Mouse (Mus musculus) bone marrow, adult 2 months (tissue): ENCODE data around the gene Hif3a. TPM values are rescaled to one million over a fixed set of nuclear protein-coding genes. Genes with fewer than 3 reads are reported as not detected.
"Not testable (repeated sequence)": the region's sequence is repeated elsewhere in the genome, so short reads cannot be mapped to it uniquely, and the experiment has no call there.

ENCODE experiments used
- H3K27ac ChIP-seq: fragments of 200-500 bp; 2 replicates; pipeline ENCODE4 v1.5.1; 2012; ENCODE audit warnings: low read depth, mild to moderate bottlenecking, control low read depth, inconsistent platforms, low read length; ENCODE audit not compliant: control insufficient read depth, poor library complexity, insufficient read depth
- H3K4me1 ChIP-seq: fragments of 200-500 bp; 2 replicates; pipeline ENCODE4 v1.6.1; 2011; ENCODE audit warnings: low read length; ENCODE audit not compliant: control insufficient read depth, insufficient read depth
- H3K4me3 ChIP-seq: fragments of 200-500 bp; replicated peaks from 2 replicates; pipeline ENCODE3; 2011; ENCODE audit warnings: mild to moderate bottlenecking, low read depth, low read length, control low read depth; ENCODE audit not compliant: control insufficient read depth
- CTCF ChIP-seq: fragments of 200-500 bp; IDR thresholded peaks from 2 replicates; pipeline ENCODE4 v1.5.1; 2011; ENCODE audit warnings: low read length, control low read depth; ENCODE audit not compliant: control insufficient read depth, insufficient read depth
- POLR2A ChIP-seq: fragments of 200-500 bp; IDR thresholded peaks from 2 replicates; pipeline ENCODE4 v1.6.1; 2011; ENCODE audit warnings: low read depth, mild to moderate bottlenecking, control low read depth, low read length, borderline replicate concordance; ENCODE audit not compliant: control insufficient read depth
- WGBS: fragments of 180-500 bp; shearing (Covaris S2); methylation state at CpG from one replicate; pipeline ENCODE4 v1.1.7; 2018; 5-methylcytosine and 5-hydroxymethylcytosine counted together
- polyA plus RNA-seq: library from polyadenylated mRNA; stranded (reverse); fragments of >200 nt; gene quantifications from 2 replicates; pipeline ENCODE4 v1.2.4, GENCODE M21; 2011; ENCODE audit warnings: low replicate concordance; ENCODE audit not compliant: missing spikeins, insufficient read depth, insufficient read length

The Hif3a gene
- polyA plus RNA-seq, 1 experiment, result 1.8 TPM

DNA sequence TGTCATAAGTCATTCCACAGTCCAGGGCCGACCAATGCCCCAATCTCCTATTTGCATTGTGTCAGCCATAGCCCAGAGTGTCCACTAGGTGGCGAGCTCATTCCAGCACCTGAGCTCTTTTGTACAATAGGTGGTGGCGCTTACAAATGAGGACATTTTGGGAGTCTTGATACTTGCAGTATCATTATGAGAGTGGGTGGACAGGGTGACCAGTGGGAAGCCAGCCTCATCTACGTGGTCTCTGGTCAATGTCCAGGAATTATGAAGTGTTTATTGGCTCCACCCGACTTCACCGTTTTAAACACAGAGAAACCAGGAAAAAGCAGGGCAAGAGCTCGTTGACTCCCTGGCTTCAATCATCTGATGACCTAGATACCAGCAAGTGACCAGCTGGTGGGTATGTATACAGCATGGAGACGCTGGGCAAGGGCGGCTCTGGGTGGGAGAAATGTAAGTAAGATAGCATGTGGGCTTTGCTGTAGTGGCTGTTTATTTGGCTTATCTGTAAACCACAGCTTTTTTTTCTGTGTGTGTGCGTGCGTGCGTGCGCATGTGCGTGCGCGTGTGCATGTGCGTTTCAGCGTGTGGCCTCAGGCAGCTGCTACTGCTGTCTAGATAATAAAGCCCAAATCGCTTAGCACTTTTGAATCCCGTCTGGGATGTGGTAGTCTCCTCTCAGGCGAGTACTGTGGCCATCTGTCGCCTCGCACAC is 11.8 kb upstream of the Hif3a start, which contains the start of gene Psg16:
Gene Psg16 (plus strand): TSS at position 137 of the 712 bp plus-strand sequence.
- WGBS, result 37% methylated on average over 23 of the region's 23 CpGs

DNA sequence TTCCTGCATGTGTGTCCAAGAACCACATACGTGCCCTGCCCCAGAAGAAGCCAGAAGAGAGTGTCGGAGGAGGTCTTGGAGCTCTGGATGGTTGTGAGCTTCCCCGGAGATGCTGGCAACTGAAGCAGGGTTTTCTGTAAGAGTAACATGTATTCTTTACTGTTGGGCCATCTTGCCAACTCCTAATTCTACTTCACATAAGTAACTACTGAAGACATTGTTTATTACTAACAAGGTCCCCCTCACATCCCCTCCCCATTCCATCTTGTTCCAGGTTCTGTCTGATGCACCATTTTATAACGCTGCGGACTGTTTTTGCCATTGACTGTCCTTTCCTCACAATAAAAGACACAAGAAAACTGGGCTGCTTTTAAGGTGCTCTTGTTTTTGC is 11.3 kb upstream of the Hif3a start:
- Histone ChIP-seq H3K27ac (no peak overlapping the region), H3K4me3 (no peak overlapping the region), H3K4me1 (no peaks in the 10 kb centered on the region)
- 61% methylated on average over 5 of the region's 5 CpGs for WGBS
- TF ChIP-seq CTCF, result no peak
- no peak for TF ChIP-seq POLR2A

More for the DNA sequence above, 11.8 kb upstream of the Hif3a start, which contains the start of gene Psg16:
- no peak within 1 kb of the TSS for H3K4me3 ChIP-seq
- H3K27ac ChIP-seq, result no peak within 1 kb of the TSS
- no peaks in the 10 kb centered on the region for H3K4me1 ChIP-seq
- TF ChIP-seq POLR2A (no peak), CTCF (peak; percentile 89)

DNA sequence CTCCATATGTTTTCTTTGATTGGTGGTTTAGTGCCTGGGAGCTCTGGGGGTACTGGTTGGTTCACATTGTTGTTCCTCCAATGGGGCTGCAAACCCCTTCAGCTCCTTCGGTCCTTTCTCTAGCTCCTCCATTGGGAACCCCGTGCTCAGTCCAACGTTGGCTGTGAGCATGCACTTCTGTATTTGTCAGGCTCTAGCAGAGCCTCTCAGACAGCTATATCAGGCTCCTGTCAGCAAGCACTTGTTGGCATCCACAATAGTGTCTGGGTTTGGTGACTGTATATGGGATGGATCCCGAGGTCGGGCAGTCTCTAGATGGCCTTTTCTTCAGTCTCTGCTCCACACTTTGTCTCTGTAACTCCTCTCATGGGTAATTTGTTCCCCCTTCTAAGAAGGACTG is 5.4 kb upstream of the Hif3a start:
- not testable (repeated sequence) for H3K27ac ChIP-seq, H3K4me3 ChIP-seq, H3K4me1 ChIP-seq
- 57% methylated on average over 5 of the region's 5 CpGs for WGBS

DNA sequence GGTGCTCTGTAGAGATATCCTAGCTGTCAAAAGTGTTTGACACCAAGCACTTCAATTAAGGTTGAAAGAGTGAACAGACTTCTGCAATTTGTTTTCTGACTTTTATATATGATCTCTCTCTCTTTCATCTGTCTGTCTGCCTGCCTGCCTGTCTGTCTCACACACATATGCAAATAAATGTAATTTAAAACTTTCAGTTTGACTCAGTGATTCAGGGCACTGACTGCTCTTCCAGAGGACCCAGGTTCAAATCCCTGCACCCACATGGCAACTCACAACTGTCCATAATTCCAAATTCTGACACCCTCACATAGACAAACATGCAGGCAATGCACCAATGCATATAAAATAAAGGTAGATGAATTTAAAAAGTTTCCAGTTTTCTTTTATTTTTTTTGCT is 4.8 kb upstream of the Hif3a start:
- TF ChIP-seq POLR2A, result no peak
- no peak for TF ChIP-seq CTCF
- H3K4me3 ChIP-seq, result no peak overlapping the region

DNA sequence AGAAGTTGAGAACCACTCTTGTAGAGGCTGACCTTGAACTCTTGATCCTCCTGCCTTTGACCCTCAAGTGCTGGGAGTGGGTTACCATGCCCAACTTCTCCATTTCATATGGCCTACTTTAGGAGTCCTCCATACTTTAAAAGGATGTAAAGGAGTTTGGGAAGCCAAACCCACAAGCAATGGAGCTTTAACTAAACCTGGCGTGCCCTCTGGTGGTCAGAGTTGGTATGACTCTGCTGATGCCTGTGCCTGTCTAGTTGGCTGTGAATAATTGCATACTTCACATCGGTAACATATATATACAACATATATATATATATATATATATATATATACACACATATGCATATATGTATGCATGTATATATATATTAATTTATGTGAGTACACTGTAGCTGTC is 4.2 kb upstream of the Hif3a start:
- H3K4me1 ChIP-seq, result peaks cover 2% of the 10 kb centered on the region; the same call in 1 of the 2 replicates
- H3K27ac ChIP-seq, result no peak overlapping the region
- no peak overlapping the region for H3K4me3 ChIP-seq
- TF ChIP-seq POLR2A (no peak), CTCF (peak; percentile 81)
- 0% methylated on average over 2 of the region's 2 CpGs for WGBS

More for the DNA sequence above, 4.8 kb upstream of the Hif3a start:
- Histone ChIP-seq H3K4me1 (peaks cover 2% of the 10 kb centered on the region; the same call in 1 of the 2 replicates), H3K27ac (no peak overlapping the region)

DNA sequence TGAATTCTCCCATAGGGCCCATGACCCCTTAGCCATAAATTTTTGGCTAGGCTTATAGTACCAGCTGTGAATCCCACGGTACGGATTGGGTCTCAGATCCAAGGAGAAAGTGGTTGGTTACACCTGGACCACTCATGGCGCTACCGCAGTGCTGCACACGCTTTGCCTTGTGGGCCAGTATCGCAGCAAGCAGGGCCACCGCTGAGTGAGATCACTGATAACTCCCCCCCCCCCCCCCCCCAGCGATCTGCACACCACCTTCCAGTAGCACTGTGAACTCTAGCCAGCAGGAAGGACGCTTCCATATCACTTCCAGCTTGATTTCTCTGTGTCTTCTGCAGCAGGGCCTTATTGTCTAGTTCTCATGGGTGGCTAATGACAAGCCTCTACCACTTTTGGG is 3.4 kb upstream of the Hif3a start:
- TF ChIP-seq CTCF, result no peak
- no peak for TF ChIP-seq POLR2A

DNA sequence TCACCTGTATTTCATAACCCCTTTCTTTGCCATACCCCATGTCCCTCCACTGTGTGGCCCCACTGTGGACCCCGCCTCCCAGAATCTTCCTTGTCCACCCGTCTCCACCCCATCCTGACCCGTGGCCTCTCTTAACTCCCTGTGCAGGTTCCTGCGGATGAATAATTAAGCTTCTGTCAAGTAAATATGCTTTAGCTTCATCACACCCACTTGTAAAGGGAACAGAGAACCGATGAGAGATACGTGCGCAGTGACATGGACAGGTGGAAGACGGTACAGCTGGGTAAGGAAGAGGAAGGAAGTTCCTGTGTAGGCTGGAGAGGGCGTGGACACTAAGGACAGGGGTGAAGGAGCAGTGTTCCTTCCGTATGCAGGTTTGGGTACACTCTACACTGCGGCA is 618 bp upstream of the Hif3a start:
- 6% methylated on average over 11 of the region's 11 CpGs for WGBS
- Histone ChIP-seq H3K4me3 (no peak overlapping the region), H3K27ac (no peak overlapping the region), H3K4me1 (peaks cover 6% of the 10 kb centered on the region)
- TF ChIP-seq POLR2A (no peak), CTCF (no peak)

More for the DNA sequence above, 3.4 kb upstream of the Hif3a start:
- H3K4me3 ChIP-seq, result no peak overlapping the region
- H3K27ac ChIP-seq, result no peak overlapping the region
- WGBS, result 65% methylated on average over 9 of the region's 9 CpGs
- peaks cover 2% of the 10 kb centered on the region for H3K4me1 ChIP-seq

DNA sequence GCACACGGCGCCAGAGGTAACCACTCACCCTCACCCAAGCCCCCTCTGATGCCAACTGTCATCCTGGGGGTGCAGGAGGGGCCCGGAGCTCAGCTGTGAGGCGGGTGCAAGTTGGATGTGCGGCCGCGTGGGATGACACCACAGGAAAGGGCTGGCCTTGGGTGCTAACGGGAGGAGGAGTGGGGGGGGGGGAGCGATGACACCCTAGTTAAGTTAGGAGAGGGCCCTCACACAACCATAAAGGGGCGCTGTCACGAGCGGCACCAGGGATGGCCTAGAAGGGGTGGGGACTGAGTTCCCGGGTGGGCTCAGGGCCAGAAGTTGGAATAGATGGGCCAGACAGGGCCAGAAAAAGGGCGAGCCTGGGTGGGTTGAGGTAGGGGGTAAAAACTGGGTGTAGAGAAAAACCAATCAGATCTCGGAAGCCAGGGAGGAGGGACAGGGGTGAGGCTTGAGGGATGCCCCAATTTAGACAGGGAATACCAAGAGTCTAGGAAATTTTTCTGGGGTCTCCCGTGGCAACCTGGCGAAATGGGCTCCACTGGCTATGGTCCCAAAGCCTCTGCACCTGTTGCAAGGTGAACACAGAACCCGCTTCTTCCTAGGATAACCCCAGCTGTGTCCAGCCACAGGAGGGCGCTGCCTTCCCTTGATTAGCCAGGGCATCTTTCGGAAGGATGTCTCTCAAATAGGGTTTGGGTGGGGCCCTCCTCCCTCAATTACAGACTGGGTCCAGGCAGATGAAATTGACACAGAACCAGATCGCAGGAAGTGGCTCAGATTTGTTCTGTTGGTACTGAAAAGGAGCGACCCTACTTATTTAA is 1.2 kb downstream of the Hif3a start:
- no peak overlapping the region for H3K4me3 ChIP-seq
- H3K4me1 ChIP-seq, result peaks cover 6% of the 10 kb centered on the region
- peak overlapping the region; percentile 31; the same call in 1 of the 2 replicates for H3K27ac ChIP-seq
- TF ChIP-seq POLR2A (no peak), CTCF (peak; percentile 22; the same call in 1 of the 2 replicates)
- 40% methylated on average over 22 of the region's 22 CpGs for WGBS
